Mouse (Mus musculus): ENCODE data around the gene Gm9887. TPM values are rescaled to one million over a fixed set of nuclear protein-coding genes. Genes with fewer than 3 reads are reported as not detected.

Gm9887 gene
- polyA plus RNA-seq, 1 experiment: not detected

GRCm38 (mm10) chr12:69373850-69374766 is 1.9 kb upstream of the Gm9887 start:
- H3K9ac ChIP-seq (ENCODE audit: low read depth, poor library complexity, severe bottlenecking): peak overlapping the region; percentile 97
- no peak for TF ChIP-seq POLR2A (IDR thresholded peaks at IDR 0.05; ENCODE audit: insufficient read depth, low read length)
- no peak for TF ChIP-seq CTCF (IDR thresholded peaks at IDR 0.05; ENCODE audit: low read depth, low read length)
- no peak for TF ChIP-seq EP300 (IDR thresholded peaks at IDR 0.05; ENCODE audit: insufficient read depth, low read depth, low read length)
- no peaks in the 10 kb centered on the region for H3K9me3 ChIP-seq (replicated peaks; ENCODE audit: control insufficient read depth, insufficient read depth, low read length, poor library complexity, severe bottlenecking)
- H3K27me3 ChIP-seq (ENCODE audit: control insufficient read depth, insufficient read depth, low read length, poor library complexity, severe bottlenecking): no peaks in the 10 kb centered on the region
- H3K4me1 ChIP-seq (ENCODE audit: control insufficient read depth, insufficient read depth, low read length): no peaks in the 10 kb centered on the region
- peak overlapping the region; percentile 74 for H3K4me3 ChIP-seq (ENCODE audit: low read depth, low read length)
- H3K36me3 ChIP-seq (ENCODE audit: control insufficient read depth, insufficient read depth, low read length, poor library complexity, severe bottlenecking): peaks cover 23% of the 10 kb centered on the region
- no peak overlapping the region for H3K27ac ChIP-seq (ENCODE audit: insufficient read depth, low read length)

- no peaks in the 10 kb centered on the region for H3K4me1 ChIP-seq (ENCODE audit: control insufficient read depth, insufficient read depth, low read length)
- H3K9me3 ChIP-seq (replicated peaks; ENCODE audit: control insufficient read depth, insufficient read depth, low read length, poor library complexity, severe bottlenecking): no peaks in the 10 kb centered on the region
- no peak for TF ChIP-seq POLR2A (IDR thresholded peaks at IDR 0.05; ENCODE audit: insufficient read depth, low read length)
- TF ChIP-seq CTCF (IDR thresholded peaks at IDR 0.05; ENCODE audit: low read depth, low read length): no peak
- no peak for TF ChIP-seq EP300 (IDR thresholded peaks at IDR 0.05; ENCODE audit: insufficient read depth, low read depth, low read length)
- no peaks in the 10 kb centered on the region for H3K27me3 ChIP-seq (ENCODE audit: control insufficient read depth, insufficient read depth, low read length, poor library complexity, severe bottlenecking)
- peak overlapping the region; percentile 52 for H3K27ac ChIP-seq (ENCODE audit: insufficient read depth, low read length)
- H3K4me3 ChIP-seq (ENCODE audit: low read depth, low read length): peak overlapping the region; percentile 98
- H3K36me3 ChIP-seq (ENCODE audit: control insufficient read depth, insufficient read depth, low read length, poor library complexity, severe bottlenecking): peaks cover 23% of the 10 kb centered on the region
- peak overlapping the region; percentile 97 for H3K9ac ChIP-seq (ENCODE audit: low read depth, poor library complexity, severe bottlenecking)
Measured at GRCm38 (mm10) chr12:69372731-69373331, 573 bp upstream of the Gm9887 start.

- no peaks in the 10 kb centered on the region for H3K27me3 ChIP-seq (ENCODE audit: control insufficient read depth, insufficient read depth, low read length, poor library complexity, severe bottlenecking)
- no peaks in the 10 kb centered on the region for H3K4me1 ChIP-seq (ENCODE audit: control insufficient read depth, insufficient read depth, low read length)
- H3K9ac ChIP-seq (ENCODE audit: low read depth, poor library complexity, severe bottlenecking): peak overlapping the region; percentile 97
- peaks cover 23% of the 10 kb centered on the region for H3K36me3 ChIP-seq (ENCODE audit: control insufficient read depth, insufficient read depth, low read length, poor library complexity, severe bottlenecking)
- peak overlapping the region; percentile 54 for H3K4me3 ChIP-seq (ENCODE audit: low read depth, low read length)
- TF ChIP-seq POLR2A (IDR thresholded peaks at IDR 0.05; ENCODE audit: insufficient read depth, low read length): no peak
- no peak for TF ChIP-seq EP300 (IDR thresholded peaks at IDR 0.05; ENCODE audit: insufficient read depth, low read depth, low read length)
- TF ChIP-seq CTCF (IDR thresholded peaks at IDR 0.05; ENCODE audit: low read depth, low read length): no peak
- peak overlapping the region; percentile 85 for H3K27ac ChIP-seq (ENCODE audit: insufficient read depth, low read length)
- H3K9me3 ChIP-seq (replicated peaks; ENCODE audit: control insufficient read depth, insufficient read depth, low read length, poor library complexity, severe bottlenecking): no peaks in the 10 kb centered on the region
Measured at GRCm38 (mm10) chr12:69371421-69371853, 821 bp downstream of the Gm9887 start.

- Histone ChIP-seq H3K9ac (ENCODE audit: low read depth, poor library complexity, severe bottlenecking) (peak overlapping the region; percentile 97), H3K4me3 (ENCODE audit: low read depth, low read length) (peak overlapping the region; percentile 54), H3K36me3 (ENCODE audit: control insufficient read depth, insufficient read depth, low read length, poor library complexity, severe bottlenecking) (peaks cover 20% of the 10 kb centered on the region), H3K27me3 (ENCODE audit: control insufficient read depth, insufficient read depth, low read length, poor library complexity, severe bottlenecking) (no peaks in the 10 kb centered on the region), H3K9me3 (replicated peaks; ENCODE audit: control insufficient read depth, insufficient read depth, low read length, poor library complexity, severe bottlenecking) (no peaks in the 10 kb centered on the region), H3K27ac (ENCODE audit: insufficient read depth, low read length) (peak overlapping the region; percentile 90), H3K4me1 (ENCODE audit: control insufficient read depth, insufficient read depth, low read length) (no peaks in the 10 kb centered on the region)
- TF ChIP-seq EP300 (IDR thresholded peaks at IDR 0.05; ENCODE audit: insufficient read depth, low read depth, low read length) (no peak), CTCF (IDR thresholded peaks at IDR 0.05; ENCODE audit: low read depth, low read length) (no peak), POLR2A (IDR thresholded peaks at IDR 0.05; ENCODE audit: insufficient read depth, low read length) (no peak)
Measured at GRCm38 (mm10) chr12:69370936-69371335, 1.3 kb downstream of the Gm9887 start.

- Histone ChIP-seq H3K9ac (ENCODE audit: low read depth, poor library complexity, severe bottlenecking) (no peak overlapping the region), H3K27ac (ENCODE audit: insufficient read depth, low read length) (no peak overlapping the region), H3K9me3 (replicated peaks; ENCODE audit: control insufficient read depth, insufficient read depth, low read length, poor library complexity, severe bottlenecking) (no peaks in the 10 kb centered on the region), H3K4me1 (ENCODE audit: control insufficient read depth, insufficient read depth, low read length) (no peaks in the 10 kb centered on the region), H3K27me3 (ENCODE audit: control insufficient read depth, insufficient read depth, low read length, poor library complexity, severe bottlenecking) (no peaks in the 10 kb centered on the region), H3K4me3 (ENCODE audit: low read depth, low read length) (no peak overlapping the region), H3K36me3 (ENCODE audit: control insufficient read depth, insufficient read depth, low read length, poor library complexity, severe bottlenecking) (no peaks in the 10 kb centered on the region)
- no peak for TF ChIP-seq CTCF (IDR thresholded peaks at IDR 0.05; ENCODE audit: low read depth, low read length)
- no peak for TF ChIP-seq EP300 (IDR thresholded peaks at IDR 0.05; ENCODE audit: insufficient read depth, low read depth, low read length)
- no peak for TF ChIP-seq POLR2A (IDR thresholded peaks at IDR 0.05; ENCODE audit: insufficient read depth, low read length)
Measured at GRCm38 (mm10) chr12:69367557-69367956, 4.7 kb downstream of the Gm9887 start.

GRCm38 (mm10) chr12:69366424-69366823 is 5.8 kb downstream of the Gm9887 start:
- H3K27me3 ChIP-seq (ENCODE audit: control insufficient read depth, insufficient read depth, low read length, poor library complexity, severe bottlenecking): no peaks in the 10 kb centered on the region
- no peak overlapping the region for H3K27ac ChIP-seq (ENCODE audit: insufficient read depth, low read length)
- no peaks in the 10 kb centered on the region for H3K4me1 ChIP-seq (ENCODE audit: control insufficient read depth, insufficient read depth, low read length)
- H3K9me3 ChIP-seq (replicated peaks; ENCODE audit: control insufficient read depth, insufficient read depth, low read length, poor library complexity, severe bottlenecking): no peaks in the 10 kb centered on the region
- no peaks in the 10 kb centered on the region for H3K36me3 ChIP-seq (ENCODE audit: control insufficient read depth, insufficient read depth, low read length, poor library complexity, severe bottlenecking)
- no peak overlapping the region for H3K4me3 ChIP-seq (ENCODE audit: low read depth, low read length)
- H3K9ac ChIP-seq (ENCODE audit: low read depth, poor library complexity, severe bottlenecking): no peak overlapping the region
- TF ChIP-seq POLR2A (IDR thresholded peaks at IDR 0.05; ENCODE audit: insufficient read depth, low read length): no peak
- TF ChIP-seq CTCF (IDR thresholded peaks at IDR 0.05; ENCODE audit: low read depth, low read length): no peak
- no peak for TF ChIP-seq EP300 (IDR thresholded peaks at IDR 0.05; ENCODE audit: insufficient read depth, low read depth, low read length)

Measured in ES-Bruce4 (cell line).